Mouse (Mus musculus): ENCODE measurements around the gene Igfbp2. TPM values are rescaled to one million over a fixed set of nuclear protein-coding genes. Genes with fewer than 3 reads are reported as not detected.

Gene Igfbp2
- polyA plus RNA-seq, 1 experiment from 2014 or later: 524 TPM

- WGBS: 91% methylated on average over 9 of the region's 9 CpGs
- Histone ChIP-seq H3K9me3 (no peaks in the 10 kb centered on the region), H3K9ac (no peak overlapping the region), H3K27me3 (no peaks in the 10 kb centered on the region), H3K4me1 (peaks cover 20% of the 10 kb centered on the region), H3K27ac (peak overlapping the region; percentile 76; the same call in 1 of the 2 replicates), H3K4me3 (replicated peaks) (no peak overlapping the region), H3K36me3 (replicated peaks) (peaks cover 39% of the 10 kb centered on the region), H3K4me2 (no peak overlapping the region)
- ATAC-seq (ENCODE audit: low FRiP score): no peak
These were observed 34.0 kb downstream of the Igfbp2 start for GRCm38 (mm10) chr1:72858286-72858685.

GRCm38 (mm10) chr1:72858874-72859273 lies 34.6 kb downstream of the Igfbp2 start:
- ATAC-seq (ENCODE audit: low FRiP score): peak; percentile 78
- Histone ChIP-seq H3K36me3 (replicated peaks) (peaks cover 43% of the 10 kb centered on the region), H3K9me3 (no peaks in the 10 kb centered on the region), H3K4me1 (peaks cover 20% of the 10 kb centered on the region), H3K27me3 (no peaks in the 10 kb centered on the region), H3K9ac (no peak overlapping the region), H3K4me2 (no peak overlapping the region), H3K4me3 (replicated peaks) (no peak overlapping the region), H3K27ac (peak overlapping the region; percentile 76)
- WGBS: 49% methylated on average over 5 of the region's 5 CpGs

- WGBS: 91% methylated on average over 9 of the region's 9 CpGs
- Histone ChIP-seq H3K4me1 (peaks cover 10% of the 10 kb centered on the region), H3K9ac (no peak overlapping the region), H3K27me3 (no peaks in the 10 kb centered on the region), H3K9me3 (no peaks in the 10 kb centered on the region), H3K27ac (no peak overlapping the region), H3K4me2 (no peak overlapping the region), H3K4me3 (replicated peaks) (no peak overlapping the region), H3K36me3 (replicated peaks) (peaks cover 43% of the 10 kb centered on the region)
- no peak for ATAC-seq (ENCODE audit: low FRiP score)
These were observed 35.7 kb downstream of the Igfbp2 start for GRCm38 (mm10) chr1:72859963-72860362.

GRCm38 (mm10) chr1:72860502-72860901 lies 36.2 kb downstream of the Igfbp2 start:
- Histone ChIP-seq H3K4me2 (no peak overlapping the region), H3K27ac (no peak overlapping the region), H3K36me3 (replicated peaks) (peaks cover 43% of the 10 kb centered on the region), H3K9me3 (no peaks in the 10 kb centered on the region), H3K4me3 (replicated peaks) (no peak overlapping the region), H3K27me3 (no peaks in the 10 kb centered on the region), H3K4me1 (peaks cover 14% of the 10 kb centered on the region), H3K9ac (no peak overlapping the region)
- ATAC-seq (ENCODE audit: low FRiP score): no peak
- 89% methylated on average over 2 of the region's 2 CpGs for WGBS

GRCm38 (mm10) chr1:72861702-72862101 lies 37.4 kb downstream of the Igfbp2 start:
- Histone ChIP-seq H3K9me3 (no peaks in the 10 kb centered on the region), H3K4me3 (replicated peaks) (no peak overlapping the region), H3K36me3 (replicated peaks) (peaks cover 43% of the 10 kb centered on the region), H3K27ac (no peak overlapping the region), H3K4me2 (no peak overlapping the region), H3K9ac (no peak overlapping the region), H3K27me3 (no peaks in the 10 kb centered on the region), H3K4me1 (peaks cover 25% of the 10 kb centered on the region)
- ATAC-seq (ENCODE audit: low FRiP score): no peak
- WGBS: 85% methylated on average over 2 of the region's 2 CpGs

- Histone ChIP-seq H3K4me2 (no peak overlapping the region), H3K9me3 (no peaks in the 10 kb centered on the region), H3K9ac (no peak overlapping the region), H3K4me1 (peaks cover 29% of the 10 kb centered on the region), H3K27me3 (no peaks in the 10 kb centered on the region), H3K36me3 (replicated peaks) (peaks cover 43% of the 10 kb centered on the region), H3K27ac (no peak overlapping the region), H3K4me3 (replicated peaks) (no peak overlapping the region)
- 93% methylated on average over 21 of the region's 21 CpGs for WGBS
- no peak for ATAC-seq (ENCODE audit: low FRiP score)
These were observed 37.9 kb downstream of the Igfbp2 start for GRCm38 (mm10) chr1:72862248-72862647.

- WGBS: 92% methylated on average over 8 of the region's 8 CpGs
- no peak overlapping the region for H3K27ac ChIP-seq
- peaks cover 41% of the 10 kb centered on the region for H3K36me3 ChIP-seq (replicated peaks)
- no peaks in the 10 kb centered on the region for H3K27me3 ChIP-seq
- no peak for ATAC-seq (ENCODE audit: low FRiP score)
- no peak overlapping the region for H3K4me3 ChIP-seq (replicated peaks)
- no peak overlapping the region for H3K9ac ChIP-seq
- H3K4me2 ChIP-seq: no peak overlapping the region
- peaks cover 29% of the 10 kb centered on the region for H3K4me1 ChIP-seq
- no peaks in the 10 kb centered on the region for H3K9me3 ChIP-seq
These were observed 39.4 kb downstream of the Igfbp2 start for GRCm38 (mm10) chr1:72863692-72864091.

- H3K9ac ChIP-seq: no peak overlapping the region
- WGBS: 86% methylated on average over 3 of the region's 3 CpGs
- H3K36me3 ChIP-seq (replicated peaks): peaks cover 37% of the 10 kb centered on the region
- H3K4me2 ChIP-seq: no peak overlapping the region
- no peak for ATAC-seq (ENCODE audit: low FRiP score)
- H3K27ac ChIP-seq: no peak overlapping the region
- no peaks in the 10 kb centered on the region for H3K9me3 ChIP-seq
- H3K4me1 ChIP-seq: peaks cover 28% of the 10 kb centered on the region
- no peaks in the 10 kb centered on the region for H3K27me3 ChIP-seq
- no peak overlapping the region for H3K4me3 ChIP-seq (replicated peaks)
These were observed 40.0 kb downstream of the Igfbp2 start for GRCm38 (mm10) chr1:72864272-72864671.

GRCm38 (mm10) chr1:72865900-72866299 lies 41.6 kb downstream of the Igfbp2 start:
- Histone ChIP-seq H3K27me3 (no peaks in the 10 kb centered on the region), H3K36me3 (replicated peaks) (peaks cover 23% of the 10 kb centered on the region), H3K9me3 (no peaks in the 10 kb centered on the region), H3K4me2 (no peak overlapping the region), H3K9ac (no peak overlapping the region), H3K4me1 (peaks cover 44% of the 10 kb centered on the region), H3K4me3 (replicated peaks) (no peak overlapping the region), H3K27ac (peak overlapping the region; percentile 63)
- 3% methylated on average over 6 of the region's 6 CpGs for WGBS
- 0 out of 2 replicates have a peak, but pooled peaks have one; percentile 21 for ATAC-seq (ENCODE audit: low FRiP score)

GRCm38 (mm10) chr1:72866417-72866816 lies 42.1 kb downstream of the Igfbp2 start:
- H3K4me3 ChIP-seq (replicated peaks): no peak overlapping the region
- H3K9ac ChIP-seq: no peak overlapping the region
- peaks cover 18% of the 10 kb centered on the region for H3K36me3 ChIP-seq (replicated peaks)
- no peaks in the 10 kb centered on the region for H3K27me3 ChIP-seq
- H3K4me1 ChIP-seq: peaks cover 48% of the 10 kb centered on the region
- H3K4me2 ChIP-seq: no peak overlapping the region
- no peak for ATAC-seq (ENCODE audit: low FRiP score)
- WGBS: 52% methylated on average over 5 of the region's 5 CpGs
- H3K9me3 ChIP-seq: no peaks in the 10 kb centered on the region
- H3K27ac ChIP-seq: peak overlapping the region; percentile 63

- no peaks in the 10 kb centered on the region for H3K27me3 ChIP-seq
- H3K9me3 ChIP-seq: no peaks in the 10 kb centered on the region
- 35% methylated on average over 1 of the region's 1 CpGs for WGBS
- no peak overlapping the region for H3K27ac ChIP-seq
- H3K4me1 ChIP-seq: peaks cover 53% of the 10 kb centered on the region
- H3K9ac ChIP-seq: 0 out of 2 replicates have a peak overlapping the region, but pooled peaks have one; percentile 17
- H3K36me3 ChIP-seq (replicated peaks): peaks cover 14% of the 10 kb centered on the region
- H3K4me3 ChIP-seq (replicated peaks): no peak overlapping the region
- no peak for ATAC-seq (ENCODE audit: low FRiP score)
- no peak overlapping the region for H3K4me2 ChIP-seq
These were observed 43.0 kb downstream of the Igfbp2 start for GRCm38 (mm10) chr1:72867346-72867745.

GRCm38 (mm10) chr1:72868429-72869215 lies 44.3 kb downstream of the Igfbp2 start:
- H3K4me3 ChIP-seq (replicated peaks): no peak overlapping the region
- H3K4me2 ChIP-seq: no peak overlapping the region
- peaks cover 1% of the 10 kb centered on the region for H3K36me3 ChIP-seq (replicated peaks)
- H3K9ac ChIP-seq: no peak overlapping the region
- WGBS: 85% methylated on average over 10 of the region's 10 CpGs
- H3K27me3 ChIP-seq: no peaks in the 10 kb centered on the region
- H3K9me3 ChIP-seq: no peaks in the 10 kb centered on the region
- no peak overlapping the region for H3K27ac ChIP-seq
- peaks cover 64% of the 10 kb centered on the region for H3K4me1 ChIP-seq
- ATAC-seq (ENCODE audit: low FRiP score): no peak

- no peaks in the 10 kb centered on the region for H3K9me3 ChIP-seq
- H3K36me3 ChIP-seq (replicated peaks): no peaks in the 10 kb centered on the region
- no peak overlapping the region for H3K27ac ChIP-seq
- no peak overlapping the region for H3K9ac ChIP-seq
- peaks cover 3% of the 10 kb centered on the region; the same call in 1 of the 2 replicates for H3K27me3 ChIP-seq
- H3K4me1 ChIP-seq: peaks cover 70% of the 10 kb centered on the region
- H3K4me2 ChIP-seq: no peak overlapping the region; the same call in 1 of the 2 replicates
- ATAC-seq (ENCODE audit: low FRiP score): no peak
- H3K4me3 ChIP-seq (replicated peaks): no peak overlapping the region
These were observed 45.0 kb downstream of the Igfbp2 start for GRCm38 (mm10) chr1:72869275-72869674.
